Mouse (Mus musculus) cerebellum, postnatal 14 days (tissue): ENCODE results near the gene D630003M21Rik.
A peak's percentile ranks its signal among the peaks of the same experiment; 100 is the strongest.

ENCODE experiments used
- DNase-seq, 2 experiments: peaks; one replicate each; pipeline ENCODE4 v3.0.0; 2021; ENCODE audit warnings: mixed read lengths in 2 of 2

The D630003M21Rik gene

DNA sequence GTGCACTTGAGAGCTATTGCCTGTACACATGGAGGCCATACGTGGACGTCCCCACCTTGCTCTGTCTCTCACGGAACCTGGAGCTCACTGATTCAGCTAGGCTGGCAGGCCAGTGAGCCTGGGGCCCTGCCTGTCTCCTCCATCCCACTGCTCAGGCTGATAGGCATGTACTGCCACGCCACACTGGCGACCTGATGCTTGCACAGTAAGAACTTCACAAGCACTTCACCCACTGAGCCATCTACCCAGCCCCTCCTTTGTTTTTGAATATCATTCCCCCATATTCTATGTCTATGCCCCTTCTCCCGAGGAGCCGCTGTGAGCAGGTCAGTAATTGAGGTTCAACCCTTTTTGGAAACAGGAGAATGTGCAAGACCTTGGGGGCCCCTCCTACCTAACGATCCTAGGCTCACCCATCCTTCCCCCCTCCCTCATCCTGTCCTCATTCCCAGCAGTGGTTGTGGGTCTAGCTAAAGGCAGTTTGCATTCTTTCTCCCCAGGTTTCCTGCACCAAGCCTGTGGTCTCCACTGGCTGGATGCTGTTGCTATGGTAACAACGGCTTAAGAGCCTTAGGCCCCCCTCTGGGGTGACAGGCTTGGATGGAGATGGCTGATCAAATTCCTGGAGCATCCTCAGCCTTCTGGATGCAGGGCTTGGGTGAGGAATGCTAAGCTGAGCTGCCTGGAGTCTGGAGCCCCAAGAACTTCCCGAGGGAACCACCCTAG is 35.2 kb downstream of the D630003M21Rik start:
- DNase-seq, result no peak

DNA sequence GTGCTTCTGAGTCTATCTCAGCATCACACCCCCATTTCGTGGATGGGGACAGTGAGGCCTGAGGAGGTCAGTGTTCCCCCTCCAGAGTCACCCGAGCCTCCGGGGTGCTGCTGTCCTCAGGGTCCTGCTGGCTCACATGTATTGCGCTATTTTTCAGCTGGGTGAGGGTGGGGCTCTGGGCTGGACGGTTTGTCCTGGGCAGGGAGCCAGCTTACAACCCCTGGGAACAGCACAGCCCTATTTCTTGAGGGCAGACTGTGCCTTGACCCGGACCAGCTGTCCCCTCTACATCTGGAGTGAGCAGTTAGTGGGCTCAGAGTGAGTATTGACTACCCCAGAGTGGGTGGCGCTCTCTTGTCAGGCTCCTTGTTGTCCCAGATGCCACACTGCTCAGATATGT is 37.9 kb downstream of the D630003M21Rik start:
- DNase-seq, result no peak

DNA sequence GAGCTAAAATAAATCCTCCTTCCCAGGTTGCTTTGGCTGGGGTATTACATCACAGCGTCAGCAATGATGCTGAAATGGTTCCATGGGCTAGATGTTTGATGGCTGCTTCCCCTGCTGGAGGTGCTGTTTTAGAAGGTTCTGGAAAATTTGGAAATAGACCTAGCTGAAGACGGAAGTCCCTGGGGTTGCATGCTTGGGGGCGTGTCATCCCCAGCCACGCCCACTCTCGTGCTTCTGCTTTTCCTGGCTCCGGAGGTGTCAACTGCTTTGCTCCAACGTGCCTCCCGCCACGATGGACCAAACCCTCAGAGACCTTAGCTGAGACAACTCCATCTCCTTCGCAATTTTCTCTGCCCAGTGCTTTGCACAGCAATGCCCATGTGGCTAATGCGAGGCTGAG is 39.6 kb downstream of the D630003M21Rik start:
- no peak for DNase-seq

DNA sequence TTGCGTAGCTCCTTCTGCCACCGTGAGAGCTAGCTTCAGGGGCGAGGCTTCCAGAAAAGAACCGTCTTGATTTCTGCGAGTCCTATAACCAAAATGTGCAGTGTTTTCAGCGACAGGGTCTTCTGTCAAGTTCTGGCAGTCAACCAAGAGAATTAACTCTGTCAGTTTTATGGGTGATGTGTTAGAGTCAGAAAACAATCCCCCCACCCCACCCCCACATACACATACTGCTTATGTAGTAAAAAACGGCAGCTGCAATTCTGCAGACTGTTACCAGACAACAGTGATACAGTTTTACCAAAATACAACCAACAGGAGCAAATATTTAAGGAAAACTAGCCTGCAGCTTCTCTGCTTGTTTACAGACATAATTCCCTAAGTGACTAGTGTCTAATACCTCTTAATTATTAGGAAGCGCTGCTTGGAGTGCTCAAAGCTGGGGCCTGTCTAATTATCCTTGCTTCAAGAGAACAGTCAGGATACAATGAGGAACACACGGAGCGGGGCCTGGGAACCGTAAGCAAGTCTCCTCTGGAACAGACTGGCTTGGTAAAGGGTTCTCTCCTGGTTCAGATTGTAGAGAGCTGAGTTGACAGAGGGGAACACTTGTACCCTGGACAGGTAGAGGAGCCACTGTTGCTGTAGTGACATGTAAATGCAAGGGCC is 42.7 kb downstream of the D630003M21Rik start:
- DNase-seq, result no peak

GRCm38 (mm10) chr2:158183266-158183665 is 45.8 kb downstream of the D630003M21Rik start:
- DNase-seq, result no peak

DNA sequence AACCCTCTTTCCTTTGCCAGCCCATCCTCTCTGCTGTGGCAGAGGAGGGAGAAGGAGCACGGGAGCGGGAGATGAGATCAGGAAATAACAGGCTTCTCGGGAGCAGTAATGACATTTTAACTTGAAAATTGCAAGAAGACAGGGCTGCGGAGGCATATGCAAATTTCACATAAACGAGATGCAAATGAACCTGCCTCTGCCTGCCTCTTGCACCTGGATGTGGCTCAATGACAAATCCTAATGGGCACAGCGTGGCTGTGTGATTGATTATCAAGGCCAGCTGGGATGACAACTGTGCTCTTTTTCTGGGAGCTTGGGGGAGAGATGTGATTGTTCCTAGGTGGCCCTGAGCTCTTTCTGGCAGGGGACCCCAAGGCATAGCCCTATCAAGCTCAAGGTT is 47.1 kb downstream of the D630003M21Rik start:
- DNase-seq, result no peak

GRCm38 (mm10) chr2:158180797-158181196 is 48.2 kb downstream of the D630003M21Rik start:
- peak; percentile 73 to 89 for DNase-seq

DNA sequence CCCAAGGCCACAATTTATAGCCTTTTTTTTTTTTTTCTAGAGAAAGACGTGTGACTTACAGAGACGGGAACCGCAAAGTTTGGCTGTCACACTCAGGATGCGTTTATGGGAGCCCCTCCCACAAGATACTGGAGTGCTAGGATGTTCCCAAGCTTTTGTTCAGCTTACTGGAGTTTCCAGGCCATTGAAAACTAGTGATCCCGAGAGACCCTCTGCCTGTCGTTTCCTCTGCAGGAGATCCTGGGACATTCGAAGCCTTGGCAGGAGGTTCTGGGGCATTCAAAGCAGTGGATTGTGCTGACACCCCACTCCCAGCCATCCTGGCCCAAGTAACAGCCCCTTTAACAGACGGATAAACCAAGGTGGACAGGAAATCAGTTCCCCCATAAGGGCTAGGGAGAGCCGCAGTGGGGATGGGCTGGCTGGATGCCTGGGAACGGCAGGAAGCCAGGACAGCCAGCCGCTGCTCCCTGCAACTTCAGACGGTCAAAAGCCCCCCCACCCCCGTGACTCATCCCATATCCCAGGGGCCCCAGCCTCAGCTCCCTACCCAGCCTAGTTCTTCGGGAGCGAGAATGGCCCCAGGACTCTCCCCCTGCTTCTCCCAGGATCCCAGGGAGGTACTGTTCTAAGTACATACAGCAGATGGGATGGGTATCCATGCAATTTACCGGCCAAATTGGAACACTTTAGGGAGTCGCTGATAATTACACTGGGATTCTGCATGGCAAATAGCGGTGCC is 49.5 kb downstream of the D630003M21Rik start:
- DNase-seq, result peak; percentile 60 to 65

GRCm38 (mm10) chr2:158178696-158179369 is 50.2 kb downstream of the D630003M21Rik start:
- peak; percentile 41 to 50 for DNase-seq

- no peak for DNase-seq
Observed at GRCm38 (mm10) chr2:158178139-158178538, 50.9 kb downstream of the D630003M21Rik start.

GRCm38 (mm10) chr2:158177574-158177973 is 51.4 kb downstream of the D630003M21Rik start:
- DNase-seq, result no peak

GRCm38 (mm10) chr2:158176763-158177162 is 52.3 kb downstream of the D630003M21Rik start:
- DNase-seq, result no peak

GRCm38 (mm10) chr2:158175433-158175832 is 53.6 kb downstream of the D630003M21Rik start:
- no peak for DNase-seq

DNA sequence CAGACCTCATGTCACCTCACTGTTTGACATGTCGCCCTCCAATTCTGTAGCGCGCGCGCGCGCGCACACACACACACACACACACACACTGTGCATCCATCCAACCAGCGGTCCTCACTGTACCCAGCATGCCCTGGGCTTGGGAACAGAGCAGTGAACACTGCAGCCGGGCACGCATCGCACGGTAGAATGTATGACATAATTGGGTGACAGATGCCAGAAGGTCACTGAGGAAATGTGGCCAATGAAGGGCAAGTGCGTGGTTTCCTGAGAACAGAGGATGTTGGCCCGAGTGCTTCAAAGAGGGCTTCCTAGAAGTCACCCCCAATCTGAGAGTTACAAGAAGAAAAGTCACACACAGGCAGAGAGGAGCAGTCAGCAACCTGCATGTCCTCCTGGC is 54.1 kb downstream of the D630003M21Rik start:
- peak in 1 of 2 experiments; percentile 32 for DNase-seq

DNA sequence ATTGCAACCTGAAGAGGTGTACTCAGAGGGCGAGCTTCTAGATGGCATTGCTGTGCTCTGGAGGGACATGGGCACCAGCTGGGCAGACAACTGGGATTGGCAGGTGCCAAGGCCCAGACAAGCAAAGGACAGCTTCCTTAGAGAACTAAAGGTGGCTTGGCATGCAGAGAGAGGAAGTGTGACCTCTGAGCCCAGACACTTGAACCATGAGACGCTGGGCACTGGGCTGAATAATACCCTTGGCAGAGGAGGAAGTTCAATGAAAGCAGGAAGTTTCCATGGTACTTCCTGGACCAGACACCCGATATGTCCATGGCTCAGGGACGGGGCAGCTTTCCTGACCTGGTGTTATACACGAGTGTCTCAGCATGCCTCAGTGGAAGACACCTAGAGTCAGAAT is 54.6 kb downstream of the D630003M21Rik start:
- no peak for DNase-seq

GRCm38 (mm10) chr2:158170394-158170793 is 58.6 kb downstream of the D630003M21Rik start:
- DNase-seq, result no peak

GRCm38 (mm10) chr2:158169771-158170170 is 59.3 kb downstream of the D630003M21Rik start:
- no peak for DNase-seq

- no peak for DNase-seq
Observed at GRCm38 (mm10) chr2:158169351-158169750, 59.7 kb downstream of the D630003M21Rik start.

GRCm38 (mm10) chr2:158168741-158169211 is 60.2 kb downstream of the D630003M21Rik start:
- no peak for DNase-seq

- no peak for DNase-seq
Observed at GRCm38 (mm10) chr2:158167496-158168205, 61.4 kb downstream of the D630003M21Rik start.

- DNase-seq, result no peak
Observed at GRCm38 (mm10) chr2:158166628-158167027, 62.4 kb downstream of the D630003M21Rik start.

- DNase-seq, result peak in 1 of 2 experiments; percentile 26
Observed at GRCm38 (mm10) chr2:158165776-158166175, 63.2 kb downstream of the D630003M21Rik start.
